Comparison of ENCODE assay signal across 8 mouse cellular contexts in the genomic region with DNA sequence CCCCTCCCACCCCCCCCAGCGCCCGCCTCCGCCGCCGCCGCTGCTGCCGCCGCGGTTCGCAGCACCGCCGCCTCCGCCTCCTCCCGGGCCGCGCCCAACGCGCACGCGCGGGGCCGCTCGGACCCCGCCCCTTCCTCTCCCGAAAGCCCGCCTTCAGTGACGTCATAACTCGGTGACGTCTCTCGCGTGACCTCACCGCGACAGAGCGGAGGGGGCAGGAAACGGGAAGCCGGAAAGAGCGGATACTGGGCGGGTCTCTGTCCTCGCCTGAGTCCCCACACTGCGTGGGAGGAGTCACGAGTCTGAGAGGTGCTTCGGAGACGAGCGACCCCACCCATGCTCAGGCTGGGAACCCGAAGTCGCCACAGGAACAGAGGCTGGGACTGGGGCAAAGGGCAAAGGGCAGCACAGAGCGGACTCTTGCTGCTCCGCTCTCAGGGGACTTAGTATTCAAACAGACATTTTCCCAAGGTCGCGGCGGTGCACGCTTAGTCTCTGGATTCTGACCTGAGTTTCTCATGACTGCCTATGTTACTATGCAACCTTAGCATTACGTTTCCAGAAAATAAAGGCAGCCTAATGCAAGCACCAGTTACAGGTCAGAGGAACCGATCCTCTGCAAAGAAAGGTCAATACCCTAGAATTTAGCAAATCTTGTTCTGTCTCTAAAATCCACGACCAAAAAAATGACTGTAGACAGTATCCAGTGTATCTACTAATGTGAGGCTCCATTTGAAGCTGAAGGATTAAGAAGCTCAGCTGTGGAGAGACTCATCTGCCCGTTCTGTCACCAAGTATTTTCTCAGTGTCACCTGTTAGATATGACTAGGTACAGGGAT. TPM values are rescaled to one million over a fixed set of nuclear protein-coding genes. Genes with fewer than 3 reads are reported as not detected.
DNase-seq lines count a peak whose midpoint lies in the region; ATAC-seq and TF ChIP-seq lines count a peak whose summit lies in the region.

A gene (minus strand): TSS at position 81 of the 839 bp plus-strand sequence.

- DNase-seq in c-Kit-positive CD71-positive TER-119-positive erythroid progenitor cells, embryonic 14.5 days (ENCODE audit: low spot score): peak; percentile 99
- DNase-seq in heart, postnatal 0 days (ENCODE audit: low spot score): peak; percentile 98
- peak; percentile 99 for DNase-seq in kidney, postnatal 4 days

- peak within 1 kb of the TSS; percentile 81 for H3K27ac ChIP-seq in forebrain, embryonic 12.5 days
- peak within 1 kb of the TSS; percentile 93 for H3K27ac ChIP-seq in heart, postnatal 0 days (ENCODE audit: low read depth)
- H3K27ac ChIP-seq in liver, embryonic 16.5 days (ENCODE audit: low read length): peak within 1 kb of the TSS; percentile 98
- peak within 1 kb of the TSS; percentile 90 for H3K27ac ChIP-seq in neural tube, embryonic 13.5 days (replicated peaks)
- peak within 1 kb of the TSS; percentile 89 for H3K27ac ChIP-seq in testis, adult 2 months (ENCODE audit: control insufficient read depth, insufficient read depth, low read depth, low read length)

- no peaks in the 10 kb centered on the region for H3K27me3 ChIP-seq in E14TG2a.4 (ENCODE audit: insufficient read depth, low read length)
- H3K27me3 ChIP-seq in forebrain, embryonic 12.5 days: no peaks in the 10 kb centered on the region
- H3K27me3 ChIP-seq in heart, postnatal 0 days (ENCODE audit: control insufficient read depth, insufficient read depth, low read length): no peaks in the 10 kb centered on the region
- H3K27me3 ChIP-seq in liver, embryonic 16.5 days (ENCODE audit: control insufficient read depth, insufficient read depth, low read depth, low read length): no peaks in the 10 kb centered on the region
- H3K27me3 ChIP-seq in neural tube, embryonic 13.5 days: no peaks in the 10 kb centered on the region
- no peaks in the 10 kb centered on the region for H3K27me3 ChIP-seq in testis, adult 2 months (ENCODE audit: control insufficient read depth, insufficient read depth, low read length)

- peak within 1 kb of the TSS; percentile 95 for H3K9ac ChIP-seq in forebrain, embryonic 12.5 days
- H3K9ac ChIP-seq in heart, postnatal 0 days (replicated peaks; ENCODE audit: low read depth, low read length): peak within 1 kb of the TSS; percentile 95
- H3K9ac ChIP-seq in liver, embryonic 16.5 days (ENCODE audit: low read depth, low read length): peak within 1 kb of the TSS; percentile 96
- peak within 1 kb of the TSS; percentile 96 for H3K9ac ChIP-seq in neural tube, embryonic 13.5 days

- TF ChIP-seq CTCF in E14TG2a.4 (conservative IDR thresholded peaks at IDR 0.05; ENCODE audit: low read length): no peak
- peak; percentile 3; the same call in 1 of the 2 replicates for TF ChIP-seq CTCF in heart, postnatal 0 days (IDR thresholded peaks at IDR 0.05; ENCODE audit: low read depth)
- no peak; the same call in 1 of the 2 replicates for TF ChIP-seq CTCF in testis, adult 2 months (IDR thresholded peaks at IDR 0.05; ENCODE audit: control insufficient read depth, insufficient read depth, insufficient replicate concordance, low read depth, low read length)

- peaks cover 4% of the 10 kb centered on the region for H3K36me3 ChIP-seq in E14TG2a.4 (ENCODE audit: insufficient read depth, low read length)
- H3K36me3 ChIP-seq in forebrain, embryonic 12.5 days (replicated peaks): no peaks in the 10 kb centered on the region
- H3K36me3 ChIP-seq in heart, postnatal 0 days (replicated peaks; ENCODE audit: control insufficient read depth, insufficient read depth, low read length): no peaks in the 10 kb centered on the region
- H3K36me3 ChIP-seq in liver, embryonic 16.5 days (ENCODE audit: control insufficient read depth, insufficient read depth): no peaks in the 10 kb centered on the region; the same call in 1 of the 2 replicates
- H3K36me3 ChIP-seq in neural tube, embryonic 13.5 days: no peaks in the 10 kb centered on the region
- H3K36me3 ChIP-seq in testis, adult 2 months (ENCODE audit: control insufficient read depth, insufficient read depth, low read length): no peaks in the 10 kb centered on the region

- peak within 1 kb of the TSS; percentile 77 for H3K4me2 ChIP-seq in forebrain, embryonic 12.5 days
- H3K4me2 ChIP-seq in heart, postnatal 0 days (ENCODE audit: low read depth, low read length): peak within 1 kb of the TSS; percentile 95
- peak within 1 kb of the TSS; percentile 82 for H3K4me2 ChIP-seq in liver, embryonic 16.5 days (ENCODE audit: low read depth, low read length)
- H3K4me2 ChIP-seq in neural tube, embryonic 13.5 days: peak within 1 kb of the TSS; percentile 94

- peaks cover 70% of the 10 kb centered on the region for H3K4me1 ChIP-seq in E14TG2a.4 (replicated peaks; ENCODE audit: low read depth, low read length)
- peaks cover 29% of the 10 kb centered on the region for H3K4me1 ChIP-seq in forebrain, embryonic 12.5 days
- H3K4me1 ChIP-seq in heart, postnatal 0 days (ENCODE audit: control insufficient read depth, insufficient read depth): peaks cover 26% of the 10 kb centered on the region
- peaks cover 50% of the 10 kb centered on the region for H3K4me1 ChIP-seq in liver, embryonic 16.5 days (ENCODE audit: control insufficient read depth, low read depth, low read length)
- peaks cover 34% of the 10 kb centered on the region for H3K4me1 ChIP-seq in neural tube, embryonic 13.5 days (replicated peaks)
- peaks cover 13% of the 10 kb centered on the region for H3K4me1 ChIP-seq in testis, adult 2 months (ENCODE audit: control insufficient read depth, insufficient read depth, low read length)

- peak within 1 kb of the TSS; percentile 99 for H3K4me3 ChIP-seq in E14TG2a.4 (replicated peaks; ENCODE audit: low read length)
- peak within 1 kb of the TSS; percentile 98 for H3K4me3 ChIP-seq in forebrain, embryonic 12.5 days (replicated peaks)
- peak within 1 kb of the TSS; percentile 95 for H3K4me3 ChIP-seq in heart, postnatal 0 days (ENCODE audit: low read depth, low read length)
- H3K4me3 ChIP-seq in liver, embryonic 16.5 days (ENCODE audit: low read depth, low read length): peak within 1 kb of the TSS; percentile 97
- peak within 1 kb of the TSS; percentile 99 for H3K4me3 ChIP-seq in neural tube, embryonic 13.5 days
- peak within 1 kb of the TSS; percentile 94 for H3K4me3 ChIP-seq in testis, adult 2 months (ENCODE audit: control insufficient read depth, low read depth, low read length)

- peak; percentile 28 for TF ChIP-seq EP300 in heart, postnatal 0 days (IDR thresholded peaks at IDR 0.05; ENCODE audit: low read depth)

- peak; percentile 69 for TF ChIP-seq POLR2A in testis, adult 2 months (IDR thresholded peaks at IDR 0.05; ENCODE audit: control insufficient read depth, low read depth, low read length)

- ATAC-seq in forebrain, embryonic 12.5 days (ENCODE audit: low FRiP score): peak; percentile 97
- peak; percentile 98 for ATAC-seq in heart, postnatal 0 days (ENCODE audit: insufficient read depth, low read depth)
- peak; percentile 92 for ATAC-seq in liver, embryonic 16.5 days (ENCODE audit: low read depth)
- peak; percentile 97 for ATAC-seq in neural tube, embryonic 13.5 days (ENCODE audit: low read depth)

- 4% methylated on average over 31 of the region's 56 CpGs for WGBS in forebrain, embryonic 12.5 days
- 2% methylated on average over 37 of the region's 56 CpGs for WGBS in heart, postnatal 0 days
- under 1% methylated on average over 48 of the region's 56 CpGs for WGBS in liver, embryonic 16.5 days (ENCODE audit: insufficient replicate concordance)
- WGBS in neural tube, embryonic 13.5 days: 3% methylated on average over 35 of the region's 56 CpGs

- no peaks in the 10 kb centered on the region for H3K9me3 ChIP-seq in E14TG2a.4 (ENCODE audit: low read length)
- H3K9me3 ChIP-seq in forebrain, embryonic 12.5 days: no peaks in the 10 kb centered on the region
- no peaks in the 10 kb centered on the region for H3K9me3 ChIP-seq in heart, postnatal 0 days (replicated peaks; ENCODE audit: control insufficient read depth, low read length)
- no peaks in the 10 kb centered on the region for H3K9me3 ChIP-seq in liver, embryonic 16.5 days (replicated peaks; ENCODE audit: control insufficient read depth, low read length)
- no peaks in the 10 kb centered on the region for H3K9me3 ChIP-seq in neural tube, embryonic 13.5 days

RNA-seq across cellular contexts. Expression of the gene that starts here (rescaled TPM):
- 11.1 and 11.4 TPM in 2 replicates for polyA plus RNA-seq in forebrain, embryonic 12.5 days (2016; fragmentation: Nextera tagmentation; extraction: Ambion mirVana)
- 80.6 and 85.7 TPM in 2 replicates for total RNA-seq in heart, postnatal 0 days (2014; rRNA removed; ENCODE audit: low replicate concordance)
- 12.5 and 15.0 TPM in 2 replicates for polyA plus RNA-seq in heart, postnatal 0 days (2015; fragmentation: Nextera tagmentation; extraction: Ambion mirVana)
- polyA plus RNA-seq in liver, embryonic 16.5 days (2015; fragmentation: Nextera tagmentation; extraction: Ambion mirVana): 14.3 and 16.8 TPM in 2 replicates
- 9.2 and 10.0 TPM in 2 replicates for polyA plus RNA-seq in neural tube, embryonic 13.5 days (2015; fragmentation: Nextera tagmentation; extraction: Ambion mirVana)
- polyA plus RNA-seq in testis, adult 2 months (2012; rRNA removed): 109 and 111 TPM in 2 replicates

Comparison
In these comparisons a context has a peak if more than half of its experiments do, and no peak if none do; other contexts are left out.
1. Peak in every context shown above with its lines: DNase-seq, ATAC-seq, H3K4me3 ChIP-seq and H3K27ac ChIP-seq.